Mouse (Mus musculus) neural tube, embryonic 10.5 days (tissue): ENCODE measurements around the gene Etfb.

ENCODE experiments used
- DNase-seq: peaks from one replicate; pipeline ENCODE4 v3.0.0-alpha.2; 2017; ENCODE audit warnings: low spot score; ENCODE audit errors: extremely low spot score

The Etfb gene

GRCm38 (mm10) chr7:43443917-43444293 lies at the start of gene Etfb, which contains the start of gene Gm45233:
Etfb (plus strand) TSS chr7:43444083.
Gm45233 (plus strand) TSS chr7:43444128.
- peak; percentile 89 for DNase-seq

DNA sequence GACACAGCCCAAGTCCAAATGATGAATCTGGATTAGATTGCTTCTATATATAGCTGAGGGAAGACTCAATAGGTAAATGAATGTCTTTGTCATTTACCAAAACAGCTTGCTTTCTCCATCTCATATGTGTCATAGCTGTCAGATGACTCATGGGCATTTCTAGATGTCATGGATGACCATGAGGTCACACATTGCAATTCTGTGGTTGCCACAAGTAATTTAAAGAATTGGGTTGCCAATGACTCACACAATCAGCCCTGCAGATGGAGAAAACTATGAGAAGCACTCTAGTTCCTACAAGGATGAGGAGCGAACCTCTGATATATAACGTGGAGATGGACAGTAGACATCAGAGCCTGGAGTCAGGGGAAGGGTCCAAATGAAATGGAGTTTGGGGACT lies 44.4 kb upstream of the Etfb start:
- no peak for DNase-seq

DNA sequence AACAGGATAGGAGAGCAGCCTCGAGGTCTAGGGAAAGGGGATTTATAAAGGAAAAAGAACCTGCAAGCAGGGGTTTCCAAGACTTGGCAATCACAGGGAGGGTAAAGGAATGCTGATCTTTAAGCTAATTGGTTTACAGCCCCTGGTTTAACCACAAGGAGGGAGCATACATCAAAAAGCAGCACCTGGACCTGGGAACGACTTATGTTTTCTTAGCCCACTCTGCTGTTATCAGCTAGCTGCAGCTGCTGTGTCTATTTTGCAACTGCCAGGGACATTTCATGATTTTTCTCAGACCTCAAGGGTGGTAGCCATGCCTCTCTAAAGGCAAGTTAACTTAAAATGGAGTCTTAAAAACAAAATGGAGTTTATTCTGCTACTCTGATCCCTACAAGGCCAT lies 41.2 kb upstream of the Etfb start:
- DNase-seq, result no peak

DNA sequence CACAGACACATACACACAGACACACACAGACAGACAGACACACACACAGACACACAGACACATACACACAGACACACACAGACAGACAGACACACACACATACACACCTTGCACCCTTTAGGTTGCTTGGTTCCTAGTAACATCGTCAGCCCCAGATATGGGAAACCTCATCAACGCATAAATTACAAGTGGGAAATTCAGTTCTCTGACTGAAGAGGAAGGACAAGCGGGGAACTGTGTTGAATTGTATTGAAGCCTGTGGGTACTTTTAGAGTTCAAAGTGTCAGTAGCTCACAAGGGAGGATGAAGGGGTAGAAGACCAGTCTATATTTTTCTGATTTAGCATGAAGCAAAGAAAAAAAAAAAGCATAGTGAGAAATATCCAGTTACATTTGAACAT lies 36.3 kb upstream of the Etfb start:
- no peak for DNase-seq

DNA sequence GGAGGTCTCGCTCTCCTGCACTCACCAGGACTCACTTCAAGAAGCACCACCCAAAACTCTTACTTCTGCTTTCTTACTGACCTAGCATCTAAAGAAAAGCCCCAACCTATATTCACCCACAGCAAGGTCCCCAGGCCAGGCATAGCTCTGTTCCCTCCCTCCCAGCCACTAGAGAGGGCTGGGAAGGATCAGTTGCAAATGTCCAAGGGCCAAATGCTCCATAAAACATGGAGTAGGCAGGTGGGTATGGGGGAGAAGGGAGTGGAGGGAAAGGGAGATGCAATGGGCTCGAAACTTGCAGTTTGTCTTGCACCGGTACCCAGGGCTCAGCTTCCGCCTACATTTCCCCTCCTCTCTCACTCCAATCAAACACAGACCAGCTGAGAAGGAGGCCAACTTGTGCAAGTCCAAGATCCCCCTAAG lies 35.7 kb upstream of the Etfb start, which contains the start of gene Siglecg:
TSS of gene Siglecg (plus strand) at position 74 of the 423 bp plus-strand sequence.
- DNase-seq, result no peak

GRCm38 (mm10) chr7:43409084-43409483 lies 34.8 kb upstream of the Etfb start:
- no peak for DNase-seq

GRCm38 (mm10) chr7:43411724-43412123 lies 32.2 kb upstream of the Etfb start:
- peak; percentile 19 for DNase-seq

DNA sequence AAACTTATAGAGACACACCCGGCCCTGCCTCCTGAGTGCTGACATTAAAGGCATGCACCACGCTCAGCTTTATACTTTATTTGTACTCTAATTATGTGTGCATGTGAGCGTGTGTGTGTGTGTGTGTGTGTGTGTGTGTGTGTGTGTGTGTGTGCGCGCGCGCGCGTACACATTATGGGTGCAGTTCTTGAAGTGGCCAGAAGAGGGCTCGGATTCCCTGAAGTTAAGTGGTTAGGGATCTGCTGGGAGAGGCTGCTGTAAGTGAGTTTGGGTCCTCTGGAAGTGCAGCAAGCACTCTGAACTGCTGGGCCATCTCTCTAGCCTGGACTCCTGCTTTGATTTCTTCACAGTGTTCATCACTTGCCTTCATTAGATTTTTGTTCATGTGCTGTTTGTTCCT lies 26.6 kb upstream of the Etfb start:
- no peak for DNase-seq

- peak; percentile 82 for DNase-seq
Measured at GRCm38 (mm10) chr7:43422995-43423617, 20.8 kb upstream of the Etfb start.

DNA sequence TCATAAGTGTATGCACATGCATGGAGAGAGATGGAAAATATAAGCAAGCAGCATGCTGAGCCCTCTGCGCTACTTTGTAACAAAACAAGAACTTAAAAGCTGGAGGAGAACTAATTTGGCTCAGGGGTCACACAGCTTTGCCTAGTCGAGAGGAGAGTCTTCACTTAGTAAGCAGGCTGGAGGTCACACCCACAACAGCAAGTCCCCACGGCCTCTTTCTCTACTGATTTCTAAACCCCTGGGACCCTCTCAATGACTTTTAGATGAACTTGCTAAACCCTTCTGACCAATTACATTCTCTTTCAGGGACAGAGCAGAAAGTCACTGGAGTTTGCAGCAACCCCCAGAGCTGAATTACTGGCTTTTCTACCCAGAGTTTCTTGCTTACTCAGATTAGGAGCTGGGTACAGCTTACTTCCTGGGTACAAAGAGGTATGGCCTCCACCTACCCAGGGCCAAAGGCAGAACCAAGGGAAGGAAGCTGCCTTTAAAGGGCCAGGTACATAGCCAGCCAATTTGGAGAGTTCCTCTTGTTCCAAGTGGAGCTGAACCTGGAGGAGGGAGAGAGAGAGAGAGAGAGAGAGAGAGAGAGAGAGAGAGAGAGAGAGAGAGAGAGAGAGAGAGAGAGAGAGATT lies 19.8 kb upstream of the Etfb start:
- DNase-seq, result no peak

DNA sequence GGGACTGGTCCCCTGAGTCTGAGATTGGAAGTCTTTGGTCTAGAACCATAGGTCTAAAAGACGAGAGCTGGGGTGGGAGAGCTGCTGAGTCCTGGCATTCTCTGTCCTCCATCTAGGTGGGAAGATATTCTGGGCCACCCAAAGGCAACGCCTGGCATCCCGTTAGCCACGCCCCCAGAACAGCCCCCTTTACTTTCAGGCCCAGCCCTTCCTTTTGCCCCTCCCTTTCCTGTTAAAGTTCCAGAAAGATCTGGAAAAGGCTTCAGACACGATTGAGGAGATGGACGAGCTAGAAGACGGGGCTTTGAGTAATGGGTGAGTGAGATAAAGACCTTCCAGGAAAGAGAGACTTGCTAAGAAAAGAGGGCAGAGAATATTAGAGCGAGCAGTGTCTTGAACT lies 16.5 kb upstream of the Etfb start, which contains the start of gene Lim2:
TSS of gene Lim2 (plus strand) at position 265 of the 400 bp plus-strand sequence.
- no peak for DNase-seq

GRCm38 (mm10) chr7:43429500-43429899 lies 14.4 kb upstream of the Etfb start:
- DNase-seq, result no peak

GRCm38 (mm10) chr7:43432891-43433290 lies 11.0 kb upstream of the Etfb start:
- no peak for DNase-seq

DNA sequence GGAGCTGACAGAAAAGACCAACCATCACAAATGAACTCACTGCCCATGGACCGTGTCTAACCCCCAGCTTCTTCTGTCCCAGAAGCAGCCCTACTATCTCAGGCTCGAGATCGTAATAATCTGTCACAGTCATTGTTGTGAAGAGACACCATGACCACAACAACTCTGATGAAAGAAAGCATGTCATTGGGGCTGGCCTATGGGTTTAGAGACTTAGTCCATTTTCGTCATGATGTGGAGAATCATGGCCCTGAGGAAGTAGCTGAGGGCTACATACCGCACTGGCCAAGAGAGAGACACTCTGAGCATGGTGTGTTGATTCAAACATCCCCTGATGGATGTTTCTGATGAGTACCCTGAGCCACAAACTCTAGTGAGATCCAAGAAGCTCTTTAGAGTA lies 9.2 kb upstream of the Etfb start:
- no peak for DNase-seq

DNA sequence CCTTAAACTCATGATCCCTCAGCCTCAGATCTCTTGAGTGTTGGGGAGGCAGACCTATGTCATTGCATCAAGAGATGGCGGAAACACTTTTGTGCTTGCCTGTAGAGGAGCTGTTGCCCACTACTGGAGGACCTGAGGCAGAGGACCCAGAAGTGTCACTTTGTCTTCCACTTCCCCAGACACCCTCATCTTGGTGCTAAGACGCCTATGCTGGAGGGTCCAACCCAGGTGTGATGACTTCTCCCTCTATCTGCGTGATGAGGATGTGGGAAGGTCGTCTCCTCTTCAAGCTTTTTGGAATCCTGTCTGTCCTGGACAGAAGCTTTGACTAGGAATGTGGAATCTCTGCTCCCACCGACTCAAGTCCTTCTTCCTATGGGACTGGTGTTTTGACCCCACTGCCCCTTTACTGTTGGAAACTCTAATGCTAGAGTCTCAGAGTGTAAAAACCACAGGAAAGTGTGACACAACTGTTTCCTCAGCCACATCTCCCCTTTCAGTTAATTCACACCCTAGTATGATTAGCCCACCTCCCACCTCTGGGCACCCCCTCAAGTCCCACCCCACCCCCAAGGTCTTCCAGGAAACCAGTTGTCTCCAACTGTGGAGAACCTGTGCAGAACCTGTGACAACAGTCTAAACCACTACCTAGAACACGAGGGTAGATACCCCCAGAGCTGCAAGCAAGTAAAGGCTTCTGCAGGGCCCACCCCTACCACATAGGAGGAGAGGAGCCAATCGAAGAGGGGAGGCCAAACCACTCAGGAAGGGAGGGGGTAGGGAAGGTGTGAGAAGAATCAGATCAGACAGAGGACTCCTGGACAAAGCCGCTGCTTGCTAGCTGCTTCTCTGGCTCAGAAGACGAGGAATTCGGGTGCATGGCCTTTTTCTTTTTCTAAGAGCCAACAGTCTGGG lies 7.3 kb upstream of the Etfb start, which contains the start of gene Nkg7:
TSS of gene Nkg7 (plus strand) at position 733 of the 915 bp plus-strand sequence.
- no peak for DNase-seq

GRCm38 (mm10) chr7:43438611-43439010 lies 5.3 kb upstream of the Etfb start:
- no peak for DNase-seq

DNA sequence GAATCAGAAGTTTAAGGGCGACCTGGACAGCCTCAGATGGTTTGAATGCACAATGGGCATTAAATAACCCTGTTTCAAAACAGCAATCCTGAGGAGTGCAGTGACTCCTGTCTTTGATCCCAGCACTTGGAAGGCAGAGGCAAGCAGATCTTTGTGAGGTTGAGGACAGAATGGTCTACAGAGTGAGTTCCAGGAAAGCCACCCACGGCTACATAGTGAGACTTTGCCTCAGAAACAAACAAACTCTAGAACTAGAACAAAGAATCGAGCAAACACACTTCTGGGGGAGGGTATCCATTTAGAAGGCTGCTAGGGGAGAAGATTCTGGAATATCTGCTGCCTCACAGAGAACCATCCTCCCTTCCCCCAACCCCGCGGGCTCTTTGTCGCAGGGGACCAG lies 3.4 kb upstream of the Etfb start, which contains the start of gene Cldnd2:
TSS of gene Cldnd2 (plus strand) at position 301 of the 400 bp plus-strand sequence.
- no peak for DNase-seq

DNA sequence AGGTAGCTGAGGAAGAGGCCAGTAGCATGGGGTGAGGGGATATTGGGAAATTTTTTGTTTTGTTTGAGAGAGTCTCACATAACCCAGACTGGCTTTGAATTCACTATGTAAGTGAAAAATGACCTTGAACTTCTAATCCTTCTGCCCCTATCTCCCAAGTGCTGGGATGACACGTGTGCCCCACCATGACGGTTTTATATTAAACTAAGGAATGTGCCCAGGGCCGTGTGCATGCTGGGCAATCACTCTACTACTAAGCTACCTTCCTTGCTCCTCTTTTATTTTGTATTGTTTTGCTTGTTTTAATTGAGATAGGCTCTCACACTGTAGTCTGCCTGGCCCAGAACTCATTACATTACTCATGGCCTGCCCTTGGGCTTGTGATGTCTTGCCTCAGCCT lies 2.8 kb upstream of the Etfb start:
- DNase-seq, result no peak

- no peak for DNase-seq
Measured at GRCm38 (mm10) chr7:43442684-43443083, 1.2 kb upstream of the Etfb start.

DNA sequence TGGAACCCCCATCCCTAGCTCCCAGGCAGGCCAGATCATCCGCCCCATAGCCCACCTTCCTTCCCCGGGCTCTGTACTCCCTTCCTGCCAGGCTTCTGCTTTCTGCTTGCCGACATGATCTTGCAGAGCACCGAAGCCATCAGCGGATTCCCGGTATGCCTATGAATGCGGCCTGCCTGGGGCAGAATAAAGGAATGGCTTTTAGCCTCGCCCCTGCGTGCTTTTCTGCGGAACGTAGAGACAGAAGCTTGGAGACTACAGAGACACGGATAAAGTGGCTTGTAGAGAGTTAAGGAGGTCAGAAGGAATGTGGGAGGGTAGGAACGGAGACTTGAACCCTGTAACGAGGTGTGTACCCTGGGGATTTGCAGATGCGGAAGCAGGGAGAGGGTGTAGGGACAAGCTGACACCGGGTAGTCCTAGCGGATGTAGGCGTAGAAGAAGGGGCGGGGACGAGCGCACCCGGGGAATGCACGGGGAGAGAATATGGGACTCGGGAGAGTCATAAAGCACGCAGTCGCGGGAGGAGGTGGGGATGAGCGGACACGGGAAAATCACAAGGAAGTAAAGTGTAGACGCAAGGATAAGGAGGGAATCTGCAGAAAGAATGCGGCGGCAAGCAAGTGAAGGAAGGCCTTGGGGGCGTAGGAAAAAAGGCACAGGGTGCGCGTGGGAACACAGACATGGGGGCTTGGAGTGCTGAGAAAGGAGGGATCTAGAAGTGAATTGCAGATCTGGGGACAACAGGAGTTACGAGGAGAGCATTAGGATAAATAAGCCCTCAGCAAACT lies 562 bp upstream of the Etfb start:
- DNase-seq, result peak; percentile 75

DNA sequence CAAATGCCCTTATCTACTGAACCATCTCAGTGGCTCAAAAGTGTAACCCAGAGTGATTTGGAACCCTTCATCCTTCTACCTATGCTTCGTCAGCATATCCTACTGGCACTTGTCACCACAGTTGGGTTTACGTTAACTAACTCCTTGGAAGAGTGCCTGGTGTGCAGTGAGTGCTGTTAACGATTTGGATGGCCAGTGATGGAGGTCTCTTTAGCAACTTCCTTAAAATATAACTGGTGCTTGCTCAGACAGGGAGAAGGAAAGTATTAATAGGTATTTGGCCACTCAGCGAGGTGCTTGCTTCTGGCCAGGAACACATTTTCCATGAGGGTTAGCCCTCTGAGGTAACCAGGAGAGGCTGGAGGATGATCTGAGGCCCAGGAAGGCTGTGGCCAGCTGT lies 3.9 kb downstream of the Etfb start:
- DNase-seq, result no peak
